Mouse (Mus musculus) right cerebral cortex, postnatal 4 days (tissue): ENCODE measurements around the gene Rwdd2a.
A peak's percentile ranks its signal among the peaks of the same experiment; 100 is the strongest.

Experiments used
- DNase-seq: peaks from one replicate; pipeline ENCODE4 v3.0.0-alpha.2; 2022

Gene Rwdd2a

DNA sequence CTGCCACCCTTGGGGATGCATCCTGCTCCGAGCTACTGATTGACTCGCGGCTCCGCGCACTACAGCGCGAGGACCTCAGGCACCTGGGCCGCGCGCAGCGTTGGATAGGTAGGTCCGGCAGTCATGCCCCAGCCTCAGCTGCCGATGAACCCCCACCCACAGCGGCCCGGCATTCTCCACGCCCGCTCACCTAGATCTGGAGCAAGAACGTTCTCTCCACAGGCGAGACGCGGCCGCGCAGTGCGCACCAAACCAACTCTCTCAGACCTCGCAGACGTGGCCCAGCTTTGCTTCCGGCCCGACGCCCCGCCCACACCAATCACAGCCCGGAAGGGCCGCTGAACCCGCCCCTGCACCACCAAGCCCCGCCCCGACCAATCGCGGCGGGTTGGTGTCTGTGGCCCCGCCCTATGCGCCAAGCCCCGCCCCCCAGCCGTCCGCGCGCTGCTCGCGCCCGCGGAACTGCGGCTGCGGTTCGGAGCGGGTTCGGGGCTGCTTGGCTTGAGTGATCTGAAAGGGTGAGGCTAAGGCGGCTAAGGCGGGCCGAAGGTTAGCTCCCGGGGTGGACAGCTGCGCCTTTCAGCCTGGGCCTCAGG, at the start of gene Rwdd2a, which contains the start of gene Pgm3:
TSS of gene Rwdd2a (plus strand) at position 452 of the 596 bp plus-strand sequence.
TSS of gene Pgm3 (minus strand) at position 303 of the 596 bp plus-strand sequence.
- peak; percentile 98 for DNase-seq

DNA sequence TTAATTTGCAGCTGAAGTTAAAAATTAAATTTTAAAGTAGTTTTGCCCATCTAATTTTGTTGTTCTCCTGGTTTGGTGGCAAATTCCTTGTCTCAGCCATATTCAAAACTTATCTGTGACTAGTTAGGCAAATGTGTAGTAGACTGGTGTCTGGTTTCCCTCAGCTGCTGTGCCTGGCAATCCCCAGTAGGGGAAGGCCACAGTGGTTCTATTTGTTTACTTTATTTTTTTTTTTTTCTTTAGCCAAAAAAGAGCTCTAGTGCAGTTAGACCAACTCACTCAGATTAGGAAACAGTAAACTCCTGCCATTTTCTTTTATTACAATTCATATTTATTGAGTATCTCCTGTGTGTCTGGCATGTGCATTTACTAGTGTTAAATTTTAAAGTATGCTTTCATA, 49.5 kb upstream of the Rwdd2a start:
- no peak for DNase-seq

DNA sequence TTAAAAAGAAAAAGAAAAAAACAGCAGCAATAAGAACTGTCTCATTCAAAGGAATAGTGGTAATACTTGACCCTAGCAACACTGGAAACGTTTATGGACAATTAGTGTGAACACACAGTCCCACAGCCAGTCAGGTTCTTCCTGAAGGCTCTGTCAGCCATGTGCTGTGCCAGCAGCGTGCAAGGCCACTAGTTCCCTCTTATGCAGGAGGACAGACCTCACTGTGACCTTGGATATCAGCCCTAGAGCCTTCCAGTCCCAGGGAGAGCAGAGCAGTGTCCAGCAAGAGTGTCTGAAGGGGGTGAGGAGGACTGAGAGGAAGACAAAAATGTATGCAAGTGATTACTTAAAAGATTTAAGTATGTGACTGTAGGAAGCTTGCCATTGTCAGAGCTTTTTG, 46.2 kb upstream of the Rwdd2a start:
- no peak for DNase-seq

DNA sequence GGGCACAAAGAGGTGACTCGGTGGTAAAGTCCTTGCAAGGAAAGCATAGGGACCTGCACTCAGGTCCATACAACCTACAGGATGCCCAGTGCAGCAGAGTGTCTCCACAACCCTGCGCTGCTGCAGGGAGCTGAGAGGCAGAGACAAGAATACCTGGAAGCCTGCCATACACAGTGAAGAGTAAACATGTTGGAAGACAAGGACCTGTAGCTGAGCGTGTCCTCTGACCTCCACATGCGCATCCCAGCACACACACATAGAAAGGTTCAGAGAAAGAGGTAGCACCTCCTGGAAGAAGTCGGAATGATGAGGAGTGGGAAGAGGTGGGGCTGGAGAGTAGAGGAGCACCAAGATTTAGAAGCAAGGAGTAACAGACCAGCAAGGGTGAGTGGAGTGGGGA, 37.7 kb upstream of the Rwdd2a start:
- no peak for DNase-seq

DNA sequence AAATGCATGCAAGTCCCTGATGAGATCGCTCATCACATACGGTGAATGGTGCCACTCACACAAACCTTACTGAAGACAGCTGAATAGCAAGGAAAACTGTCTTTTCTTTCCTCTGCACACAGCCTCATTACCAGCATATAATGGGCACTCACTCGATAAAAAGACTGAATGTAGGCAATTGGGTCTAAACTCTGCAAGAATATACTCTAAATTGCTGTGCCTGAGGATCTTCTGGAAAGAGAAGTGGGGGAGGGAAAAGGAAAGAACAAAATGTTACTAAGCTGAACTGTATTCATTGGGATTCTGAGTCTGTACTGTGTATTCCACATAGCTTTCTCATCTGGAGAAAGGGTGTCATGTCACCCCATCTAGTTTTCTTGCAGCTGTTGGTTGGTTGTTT, 28.3 kb upstream of the Rwdd2a start:
- DNase-seq = no peak

DNA sequence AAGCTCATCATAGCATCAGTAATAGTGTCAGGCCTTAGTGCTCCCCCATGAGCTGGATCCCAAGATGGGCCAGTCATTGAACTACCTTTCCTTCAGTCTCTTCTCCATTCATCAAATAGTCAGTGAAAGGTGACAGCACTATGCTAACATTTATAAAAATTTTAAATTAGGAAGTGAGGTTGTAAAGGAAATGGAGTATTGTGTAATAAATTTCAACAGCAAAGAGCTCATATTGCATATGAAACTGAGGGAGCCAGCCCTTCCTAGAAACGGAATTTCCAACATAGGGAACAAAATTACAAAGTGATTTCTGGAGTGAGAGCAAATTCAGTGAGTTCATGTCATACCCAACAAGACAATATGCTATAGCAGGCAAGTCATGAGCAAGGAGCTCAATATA, 27.2 kb upstream of the Rwdd2a start:
- DNase-seq = no peak

DNA sequence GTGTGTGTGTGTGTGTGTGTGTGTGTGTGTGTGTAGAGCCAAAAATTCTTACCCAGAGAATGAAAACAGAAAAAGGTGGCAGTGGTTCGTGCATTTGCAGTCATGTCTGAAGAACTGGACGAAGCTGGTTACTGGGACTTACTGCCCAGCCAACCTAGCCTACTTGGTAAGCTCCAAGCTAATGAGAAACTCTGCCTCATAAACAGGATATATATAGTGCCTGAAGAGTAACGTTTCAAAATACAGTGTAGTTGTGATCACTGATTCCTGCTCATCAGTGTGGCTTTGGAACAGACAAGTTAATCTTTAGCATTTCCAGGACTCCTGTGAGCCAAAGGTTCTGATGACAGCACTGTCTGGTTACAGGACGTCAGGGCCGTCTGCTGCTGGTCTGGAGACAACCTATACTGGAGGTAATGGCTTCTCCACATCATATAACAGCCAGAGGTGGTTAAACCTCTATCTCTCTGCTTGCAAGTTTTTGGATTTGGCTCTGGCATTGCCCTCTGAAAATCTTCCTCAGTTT, 22.1 kb upstream of the Rwdd2a start:
- no peak for DNase-seq

DNA sequence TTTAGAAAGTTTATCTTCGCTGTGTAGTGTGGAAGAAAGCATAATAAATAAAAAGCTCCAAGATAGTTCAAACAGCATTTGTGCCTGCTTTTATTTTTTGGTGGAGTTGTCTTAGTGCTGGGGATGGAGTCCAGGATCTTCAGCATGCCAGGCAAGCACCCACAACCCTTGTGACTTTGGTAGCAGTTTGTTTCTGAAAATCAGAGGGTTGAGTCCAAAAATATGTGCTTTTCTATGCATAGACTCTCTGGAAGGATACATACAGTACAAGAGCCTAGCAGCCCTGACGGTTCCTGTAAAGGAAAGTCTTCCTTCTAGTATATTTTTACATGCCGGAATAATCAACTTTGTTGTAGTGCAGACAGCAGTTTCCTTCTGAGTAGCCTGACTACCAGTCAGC, 21.1 kb upstream of the Rwdd2a start:
- no peak for DNase-seq

DNA sequence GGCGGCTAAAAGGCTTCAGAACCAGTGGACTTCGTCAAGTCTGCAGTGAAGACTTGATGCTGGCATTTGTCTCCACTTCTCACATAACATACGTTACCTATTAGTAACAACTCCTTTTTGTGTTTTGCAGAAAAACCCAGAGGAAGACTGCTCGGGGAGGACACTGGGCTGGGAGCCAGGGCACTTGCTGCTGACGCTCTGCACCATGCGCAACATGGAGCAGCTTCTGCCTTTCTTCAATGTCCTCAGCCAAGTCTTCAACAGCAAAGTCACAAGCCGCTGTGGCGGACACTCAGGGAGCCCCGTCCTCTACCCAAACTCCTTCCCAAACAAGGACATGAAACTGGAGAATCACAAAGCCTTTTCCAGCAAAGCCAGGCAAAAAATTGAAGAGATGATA, 17.9 kb upstream of the Rwdd2a start:
- DNase-seq = no peak

DNA sequence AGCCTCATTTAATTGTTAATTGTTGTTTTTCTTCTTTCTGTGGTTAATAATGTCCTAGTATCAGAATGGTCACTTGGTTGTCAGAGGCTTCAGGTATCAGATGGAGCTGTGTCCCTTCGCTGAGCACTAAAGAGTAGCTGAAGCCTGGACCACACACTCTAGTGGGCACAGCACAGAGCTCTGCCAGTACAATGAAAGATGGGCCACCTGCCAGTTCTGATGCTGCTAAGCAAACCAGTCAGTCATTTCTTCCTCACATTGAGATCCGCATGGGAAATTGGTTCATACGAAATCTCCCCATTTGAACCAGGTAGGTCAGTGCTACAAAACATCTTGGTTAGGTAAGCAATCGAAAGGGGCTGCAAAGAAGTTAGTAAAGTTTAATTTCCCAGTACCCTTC, 17.1 kb upstream of the Rwdd2a start:
- DNase-seq = no peak

DNA sequence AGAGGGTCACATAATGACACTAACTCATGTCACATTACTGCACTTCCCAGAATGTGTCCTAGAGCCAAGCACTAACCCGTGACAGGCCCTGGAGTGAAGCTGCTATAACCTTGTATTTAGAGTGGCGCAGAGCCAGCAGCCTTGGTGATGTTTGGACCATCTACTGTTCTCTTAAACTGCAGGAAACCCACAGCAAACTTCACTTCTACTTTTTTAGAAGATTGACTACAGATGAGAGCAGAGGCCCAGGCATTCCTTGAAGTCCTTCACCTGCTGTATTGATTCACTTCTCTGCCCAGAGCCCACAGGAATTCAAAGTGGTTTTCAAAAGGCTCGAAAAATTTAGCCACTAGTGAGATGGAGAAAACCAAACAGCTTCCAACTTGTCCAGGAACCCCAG, 11.2 kb upstream of the Rwdd2a start:
- DNase-seq = no peak

DNA sequence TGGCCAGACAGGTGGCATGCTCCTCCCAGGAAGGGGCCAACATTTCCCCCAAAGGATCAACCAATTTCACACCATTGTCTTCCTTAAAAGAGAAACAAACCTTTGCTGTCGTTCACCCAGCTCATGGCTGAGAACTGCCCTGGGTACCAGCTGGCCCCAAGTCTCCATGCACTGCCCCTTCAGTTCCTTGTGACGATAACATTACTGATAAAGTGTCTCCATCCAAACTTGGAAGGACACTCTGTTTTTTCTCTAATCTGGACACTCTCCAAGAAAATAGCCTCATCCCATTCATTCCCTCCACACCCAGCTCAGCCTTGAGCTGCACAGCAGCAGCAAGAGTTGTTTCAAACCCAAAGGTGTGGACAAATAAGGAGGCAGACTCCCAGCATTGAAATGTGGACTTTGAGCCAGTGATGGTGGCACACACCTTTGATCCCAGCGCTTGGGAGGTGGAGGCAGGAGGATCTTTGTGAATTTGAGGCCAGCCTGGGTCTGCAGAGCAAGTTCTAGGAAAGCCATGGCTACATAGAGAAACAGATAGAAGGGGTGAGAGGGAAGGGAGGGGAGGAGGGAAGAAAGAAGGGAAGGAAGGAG, 2.4 kb upstream of the Rwdd2a start:
- no peak for DNase-seq

DNA sequence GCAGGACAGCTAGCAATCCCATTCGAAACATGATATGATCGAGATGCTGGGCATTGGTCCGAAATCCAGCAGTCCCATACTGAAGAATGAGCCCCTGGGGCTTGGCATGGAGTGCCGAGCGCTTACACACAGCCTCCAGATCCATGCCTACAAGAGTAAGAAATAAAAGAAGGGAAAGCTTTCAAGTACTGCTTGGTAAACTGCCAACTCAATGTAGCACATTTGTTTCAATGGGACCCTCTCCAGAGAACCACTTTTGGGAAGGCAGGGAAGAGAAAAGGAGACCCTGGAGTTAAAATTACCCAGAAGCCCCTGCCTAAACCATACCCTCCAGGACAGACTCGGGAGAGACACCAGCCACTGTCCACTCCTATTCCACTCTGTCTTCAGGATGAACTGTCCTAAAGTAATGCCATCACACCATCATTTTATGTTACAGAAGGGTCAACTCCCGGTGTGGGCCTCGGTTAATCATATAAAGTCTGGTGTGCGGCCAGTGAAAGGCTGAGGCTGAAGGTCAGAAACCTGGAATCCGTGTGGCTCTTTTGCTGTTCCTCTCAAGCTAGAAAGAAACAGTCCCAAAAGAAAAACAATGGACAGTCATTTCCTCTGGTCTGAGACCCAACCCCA, 1.4 kb upstream of the Rwdd2a start:
- no peak for DNase-seq

DNA sequence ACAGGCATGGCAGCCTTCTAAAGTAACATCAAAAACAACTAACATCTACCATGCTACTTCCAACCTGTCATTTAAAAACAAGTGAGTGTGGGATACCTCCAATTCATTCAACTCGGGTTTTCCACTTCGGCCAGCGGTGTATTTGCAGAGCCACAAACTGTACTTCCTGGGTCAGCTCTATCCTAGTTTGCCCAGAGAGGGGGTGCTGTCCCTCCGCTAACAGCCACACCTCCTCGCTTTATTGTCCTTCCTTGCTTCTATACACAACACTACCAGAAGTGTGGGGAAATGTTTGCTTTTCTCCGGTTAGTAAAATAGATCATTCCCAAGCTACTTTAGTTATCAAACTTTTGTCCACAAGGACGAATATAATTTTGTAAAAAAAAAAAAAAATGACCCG, 845 bp upstream of the Rwdd2a start:
- no peak for DNase-seq

DNA sequence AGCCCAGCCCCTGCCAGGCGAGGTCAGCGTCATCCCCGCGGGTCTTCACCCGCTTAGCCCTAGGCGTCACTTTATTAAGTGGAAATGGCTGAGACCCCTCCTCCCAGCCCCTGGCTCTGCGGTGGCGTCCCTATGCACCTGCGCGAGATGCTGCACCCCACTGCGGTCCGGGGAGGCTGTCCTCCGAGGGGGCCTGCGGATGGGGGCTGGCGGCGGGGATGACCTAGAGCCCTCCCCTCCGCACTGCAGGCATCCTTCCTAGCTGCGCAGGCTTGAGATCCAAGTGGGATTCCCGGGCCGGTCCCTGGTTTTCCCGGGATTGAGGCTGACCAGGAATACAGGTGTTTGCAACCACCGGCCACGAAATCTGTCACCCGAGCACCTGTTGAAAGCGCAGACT, 405 bp downstream of the Rwdd2a start:
- no peak for DNase-seq

DNA sequence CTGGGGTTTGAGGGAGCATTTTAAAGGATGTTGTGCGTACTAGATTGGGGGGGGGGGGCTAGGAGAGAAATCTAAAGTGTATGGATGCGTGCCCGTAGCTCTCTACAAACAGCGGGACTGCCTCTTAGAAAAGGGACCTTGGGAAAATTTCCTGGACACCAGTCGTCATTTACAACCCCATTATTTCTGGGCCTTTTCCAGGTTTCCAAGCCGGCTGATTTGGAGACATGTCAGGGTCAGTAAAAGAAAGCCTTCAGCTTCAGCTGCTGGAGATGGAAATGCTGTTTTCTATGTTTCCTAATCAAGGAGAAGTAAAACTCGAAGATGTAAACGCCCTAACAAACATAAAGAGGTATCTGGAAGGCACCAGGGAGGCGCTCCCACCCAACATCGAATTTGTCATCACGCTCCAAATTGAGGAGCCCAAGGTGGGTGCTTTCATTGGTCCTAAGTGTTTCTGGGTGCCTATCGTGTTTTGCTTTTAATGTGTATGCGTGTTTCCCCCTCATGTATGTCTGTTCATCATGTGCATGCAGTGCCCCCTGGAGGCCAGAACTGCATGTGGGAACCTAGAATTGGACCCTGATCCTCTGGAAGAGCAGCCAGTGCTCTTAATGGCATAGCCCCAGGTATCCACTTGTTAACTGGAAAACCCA, 973 bp downstream of the Rwdd2a start:
- peak; percentile 88 for DNase-seq

DNA sequence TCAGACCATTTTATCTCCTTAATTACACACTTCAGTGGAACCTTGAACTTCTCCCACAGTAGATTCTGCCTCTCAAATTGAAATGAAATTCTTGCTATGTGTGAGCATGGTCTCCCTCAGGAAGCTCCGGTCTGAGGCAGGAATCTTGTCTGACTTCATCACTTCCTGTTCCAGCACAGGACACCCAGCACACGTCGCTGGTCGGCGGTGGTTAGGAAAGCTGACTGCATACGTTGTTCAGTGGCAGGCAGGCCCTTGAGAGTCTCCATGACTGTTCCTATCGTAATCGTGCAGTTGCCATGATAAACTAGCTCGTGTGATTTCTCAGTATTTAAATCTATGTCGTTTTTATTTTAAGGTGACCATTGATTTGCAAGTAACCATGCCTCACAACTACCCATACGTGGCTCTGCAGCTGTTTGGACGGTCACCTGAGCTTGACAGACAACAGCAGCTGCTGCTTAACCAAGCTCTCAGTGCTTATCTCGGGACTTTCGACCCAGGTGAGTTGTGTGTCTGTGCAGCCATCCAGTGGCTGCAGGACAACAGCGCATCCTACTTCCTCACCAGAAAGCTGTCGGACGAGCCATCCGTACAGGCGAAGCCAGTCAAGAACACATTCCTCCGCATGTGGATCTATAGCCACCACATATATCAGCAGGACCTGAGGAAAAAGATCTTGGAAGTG, 2.0 kb downstream of the Rwdd2a start:
- DNase-seq = no peak

DNA sequence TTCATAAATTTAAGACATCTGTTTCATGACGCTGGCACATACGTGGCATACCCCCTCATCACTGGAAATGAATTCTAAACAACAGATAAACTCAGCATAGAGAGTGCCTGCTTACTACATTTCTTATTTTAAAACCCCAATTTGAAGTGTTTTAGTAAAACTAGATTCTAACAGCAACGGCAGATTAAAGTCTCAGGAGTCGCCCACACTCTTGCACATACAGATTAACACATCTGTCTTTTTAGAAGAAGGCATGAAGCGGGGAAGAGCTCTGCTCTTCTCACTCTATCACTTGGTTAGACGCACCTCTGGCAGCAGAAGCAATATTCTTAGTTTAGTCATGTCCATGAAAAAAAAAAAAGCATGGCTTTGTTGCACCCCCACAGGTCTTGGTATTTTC, 3.4 kb downstream of the Rwdd2a start:
- DNase-seq = no peak

DNA sequence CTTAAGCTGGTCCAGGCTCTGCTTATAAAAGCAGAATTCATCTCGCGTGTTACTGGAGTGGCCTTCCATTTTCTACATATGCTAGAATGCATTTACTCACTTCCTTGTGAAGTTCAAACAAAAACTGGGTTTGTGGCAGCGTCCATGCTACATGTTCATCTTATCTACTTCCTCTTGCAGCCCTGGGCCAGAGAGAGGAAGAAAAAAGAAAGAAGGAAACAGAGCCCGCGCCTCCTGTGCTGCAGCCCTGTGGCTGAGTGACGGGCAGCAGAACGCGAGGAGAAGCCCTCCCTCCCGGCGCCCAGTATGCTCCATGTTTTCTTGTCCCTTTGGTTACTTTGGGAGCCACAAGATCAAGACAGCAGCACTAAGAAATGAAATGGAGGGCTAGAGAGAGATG, 7.9 kb downstream of the Rwdd2a start:
- no peak for DNase-seq

DNA sequence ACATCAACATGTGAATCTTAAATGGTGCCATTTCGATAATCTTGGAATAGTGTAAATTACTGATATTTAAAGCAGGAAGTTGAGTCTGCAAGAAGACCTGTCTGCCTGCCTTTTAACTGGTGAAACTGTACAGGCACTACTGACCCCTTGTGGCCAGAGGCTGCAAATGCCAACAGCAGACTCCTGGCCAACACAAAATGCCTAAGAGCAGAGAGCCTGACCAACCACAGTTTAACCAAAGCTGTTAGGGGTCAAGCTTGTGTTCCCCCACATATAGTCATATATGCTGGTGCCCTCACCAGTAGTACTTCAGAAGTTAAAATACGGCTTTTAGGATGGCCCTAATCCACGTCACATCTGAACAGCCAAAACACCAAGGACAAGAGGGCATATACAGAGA, 11.9 kb downstream of the Rwdd2a start:
- DNase-seq = peak; percentile 67

DNA sequence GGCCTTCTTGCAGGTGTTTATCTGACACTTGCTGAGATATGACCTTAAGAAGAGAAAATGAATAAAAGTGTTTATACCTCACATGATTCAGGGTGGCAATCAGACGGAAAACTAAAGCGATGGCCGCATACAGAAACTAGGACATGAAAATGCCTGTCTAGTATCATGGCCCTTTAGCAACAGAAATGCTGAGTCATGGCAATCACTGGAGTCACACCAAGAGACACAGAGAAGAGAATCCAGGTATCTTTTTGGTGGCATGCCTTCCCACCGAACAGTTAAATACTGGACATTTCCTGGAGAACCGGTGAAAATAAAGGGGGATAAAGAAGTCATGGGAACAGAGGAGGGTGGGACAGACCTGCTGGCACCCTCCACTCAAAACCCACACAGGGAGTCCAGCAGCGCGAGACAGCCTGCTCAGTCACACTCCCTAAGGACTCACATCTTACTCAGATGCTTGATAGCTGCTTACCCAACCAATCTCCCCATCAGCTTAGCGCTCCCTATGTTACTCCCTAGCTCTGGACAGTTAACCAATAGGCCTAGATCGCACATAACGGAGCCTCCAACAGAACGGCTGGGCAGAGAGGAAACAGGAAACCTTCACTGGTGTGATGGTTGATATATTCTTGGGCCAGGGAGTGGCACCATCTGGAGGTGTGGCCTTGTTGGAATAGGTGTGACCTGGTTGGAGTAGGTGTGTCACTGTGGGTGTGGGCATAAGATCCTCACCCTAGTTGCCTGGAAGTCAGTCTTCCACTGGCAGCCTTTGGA, 15.4 kb downstream of the Rwdd2a start:
- DNase-seq = no peak
